Mouse (Mus musculus) layer of hippocampus, postnatal 14 days (tissue): ENCODE data around the gene Rpl3l. TPM values are rescaled to one million over a fixed set of nuclear protein-coding genes. Genes with fewer than 3 reads are reported as not detected.

ENCODE experiments used
- total RNA-seq, 2 experiments: library from RNA; stranded (reverse); gene quantifications; 2 replicates each; pipeline ENCODE4 v1.2.3; 2021

Rpl3l gene
- total RNA-seq, 2 experiments from 2014 or later = 0.79 to 1.0 TPM

Other genes with a start within 250 kb of the Rpl3l start
- 10 to 100 TPM; 30.7 to 32.1 TPM for gene Mlst8, start 248.7 kb upstream of the Rpl3l start, total RNA-seq
- 100 to 1,000 TPM; 155 to 161 TPM for gene Caskin1, start 239.2 kb upstream of the Rpl3l start, total RNA-seq
- gene Traf7, start 199.9 kb upstream of the Rpl3l start, total RNA-seq = 10 to 100 TPM; 93.6 to 96.0 TPM
- gene Rab26, start 193.6 kb upstream of the Rpl3l start, total RNA-seq = 10 to 100 TPM; 60.1 to 69.3 TPM
- gene Pkd1, start 178.0 kb upstream of the Rpl3l start, total RNA-seq = 10 to 100 TPM; 71.1 to 85.9 TPM
- 100 to 1,000 TPM; 160 to 162 TPM for gene Tsc2, start 95.2 kb upstream of the Rpl3l start, total RNA-seq
- gene Nthl1, start 95.1 kb upstream of the Rpl3l start, total RNA-seq = 1 to 10 TPM; 3.9 to 5.3 TPM
- 10 to 100 TPM; 47.9 to 52.4 TPM for gene Slc9a3r2, start 77.5 kb upstream of the Rpl3l start, total RNA-seq
- gene Npw, start 69.4 kb upstream of the Rpl3l start, total RNA-seq = 1 to 10 TPM; 3.7 to 3.9 TPM
- 10 to 100 TPM; 36.5 to 40.7 TPM for gene Zfp598, start 58.1 kb upstream of the Rpl3l start, total RNA-seq
- gene Syngr3, start 37.9 kb upstream of the Rpl3l start, total RNA-seq = 100 to 1,000 TPM; 197 to 204 TPM
- 10 to 100 TPM; 18.5 to 19.8 TPM for gene Gfer, start 31.7 kb upstream of the Rpl3l start, total RNA-seq
- gene Noxo1, start 31.6 kb upstream of the Rpl3l start, total RNA-seq = 1 to 10 TPM; 2.7 to 4.4 TPM
- gene Tbl3, start 20.2 kb upstream of the Rpl3l start, total RNA-seq = 10 to 100 TPM; 28.5 to 29.1 TPM
- not detected for gene Rnf151, start 9.8 kb upstream of the Rpl3l start, total RNA-seq
- gene Rps2, start 9.7 kb upstream of the Rpl3l start, total RNA-seq = 100 to 1,000 TPM; 494 to 506 TPM
- gene Ndufb10, start 3.3 kb upstream of the Rpl3l start, total RNA-seq = 100 to 1,000 TPM; 186 to 200 TPM
- gene Msrb1, start 8.8 kb downstream of the Rpl3l start, total RNA-seq = 10 to 100 TPM; 44.4 to 51.2 TPM
- not detected for gene Hs3st6, start 25.2 kb downstream of the Rpl3l start, total RNA-seq
- not detected for gene Meiob, start 76.5 kb downstream of the Rpl3l start, total RNA-seq
- 100 to 1,000 TPM; 107 to 112 TPM for gene Hagh, start 112.3 kb downstream of the Rpl3l start, total RNA-seq
- gene Fahd1, start 122.5 kb downstream of the Rpl3l start, total RNA-seq = 10 to 100 TPM; 18.1 to 18.2 TPM
- gene Igfals, start 138.2 kb downstream of the Rpl3l start, total RNA-seq = not detected
- 10 to 100 TPM; 37.7 to 43.4 TPM for gene Nubp2, start 158.5 kb downstream of the Rpl3l start, total RNA-seq
- 10 to 100 TPM; 40.9 to 41.2 TPM for gene Spsb3, start 158.8 kb downstream of the Rpl3l start, total RNA-seq
- gene Eme2, start 167.3 kb downstream of the Rpl3l start, total RNA-seq = 10 to 100 TPM; 66.9 to 83.2 TPM
- 10 to 100 TPM; 73.0 to 76.3 TPM for gene Mrps34, start 167.3 kb downstream of the Rpl3l start, total RNA-seq
- 10 to 100 TPM; 48.6 to 53.8 TPM for gene Nme3, start 168.7 kb downstream of the Rpl3l start, total RNA-seq
- gene Mapk8ip3, start 209.2 kb downstream of the Rpl3l start, total RNA-seq = 100 to 1,000 TPM; 312 to 326 TPM
- gene Jpt2, start 232.9 kb downstream of the Rpl3l start, total RNA-seq = 10 to 100 TPM; 11.2 TPM